9 mouse cellular contexts compared by ENCODE assay signal in the genomic region with DNA sequence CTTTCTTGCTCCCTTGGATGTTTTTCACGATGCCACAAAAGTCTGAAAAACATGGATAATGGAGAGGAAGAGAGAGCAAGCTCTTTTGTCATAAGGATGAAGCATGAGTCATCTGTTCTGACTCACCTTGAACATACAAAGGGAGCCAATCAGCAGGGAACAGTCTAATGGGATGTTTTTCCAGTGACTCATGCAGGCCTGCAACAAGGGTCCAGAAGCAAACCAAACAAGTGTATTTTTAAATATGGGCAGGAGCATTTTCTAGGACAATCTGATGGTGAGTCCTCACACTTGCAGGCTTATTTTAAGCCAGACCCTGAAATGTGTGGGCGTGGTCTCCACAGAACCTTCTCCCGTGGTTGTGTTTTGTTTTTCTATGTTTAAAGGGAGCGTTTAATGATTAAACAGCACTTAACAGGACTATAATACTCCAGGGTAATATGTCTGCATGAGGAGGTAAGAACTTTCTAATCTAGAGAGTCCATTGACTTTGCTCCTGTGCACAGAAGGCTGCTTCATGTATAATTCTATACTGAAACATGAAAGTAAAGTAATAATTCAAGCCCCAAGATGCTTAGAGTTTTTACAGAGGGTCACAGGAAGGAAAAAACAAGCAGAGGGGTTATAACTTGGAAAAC.
A peak's percentile ranks its signal among the peaks of the same experiment; 100 is the strongest.
DNase-seq lines count a peak whose midpoint lies in the region; ATAC-seq and TF ChIP-seq lines count a peak whose summit lies in the region.
"Had no signal": no experiment of that assay in that cellular context is flagged by ENCODE, and none has a peak within 500 bp of the region (broad histone marks: within the 10 kb centered on the region; RNA-seq: fewer than 3 reads in every experiment).

No protein-coding gene starts in this region.

- no peaks in the 10 kb centered on the region for H3K4me1 ChIP-seq in MEL (ENCODE audit: control insufficient read depth in 1 of 2, insufficient read depth in 2 of 2, low read length in 2 of 2)
- H3K4me1 ChIP-seq in heart, embryonic 14.5 days (ENCODE audit: control insufficient read depth in 2 of 2, insufficient read depth in 2 of 2, low read length in 2 of 2): peaks cover 4 to 11% of the 10 kb centered on the region in 2 experiments
- H3K4me1 ChIP-seq in hindbrain, embryonic 13.5 days (replicated peaks): peaks cover 4% of the 10 kb centered on the region; the same call in 1 of the 2 replicates

- H3K9me3 ChIP-seq in MEL (replicated peaks; ENCODE audit: insufficient read depth, low read length): no peaks in the 10 kb centered on the region
- H3K9me3 ChIP-seq in heart, embryonic 14.5 days (ENCODE audit: control insufficient read depth, low read length): no peaks in the 10 kb centered on the region
- no peaks in the 10 kb centered on the region for H3K9me3 ChIP-seq in hindbrain, embryonic 13.5 days

- TF ChIP-seq EP300 in MEL (IDR thresholded peaks at IDR 0.05; ENCODE audit: low read depth in 1 of 2, low read length in 2 of 2): no peak

- TF ChIP-seq CTCF in MEL (IDR thresholded peaks at IDR 0.05 in 2 of 3, conservative IDR thresholded peaks at IDR 0.05 in 1 of 3; ENCODE audit: control insufficient read depth in 1 of 3, insufficient read depth in 1 of 3, low read depth in 2 of 3, low read length in 3 of 3, poor library complexity in 1 of 3, severe bottlenecking in 1 of 3): no peak

- H3K27me3 ChIP-seq in MEL (ENCODE audit: control insufficient read depth in 1 of 2, insufficient read depth in 2 of 2, low read length in 2 of 2): no peaks in the 10 kb centered on the region
- no peaks in the 10 kb centered on the region for H3K27me3 ChIP-seq in heart, embryonic 14.5 days (ENCODE audit: control insufficient read depth, insufficient read depth, low read length)
- no peaks in the 10 kb centered on the region for H3K27me3 ChIP-seq in hindbrain, embryonic 13.5 days

- no peak for TF ChIP-seq POLR2A in MEL (IDR thresholded peaks at IDR 0.05; ENCODE audit: control insufficient read depth in 1 of 2, insufficient read depth in 1 of 2, low read depth in 1 of 2, low read length in 2 of 2, poor library complexity in 1 of 2)

- DNase-seq in adrenal gland, adult 2 months: peak; percentile 61
- DNase-seq in adrenal gland, postnatal 4 days (ENCODE audit: low spot score in 2 of 2): no peak
- DNase-seq in MEL (ENCODE audit: low read depth, low spot score): peak; percentile 16
- peak; percentile 26 to 83 for DNase-seq in left cerebral cortex, postnatal 25 days (ENCODE audit: low spot score in 2 of 2)
- DNase-seq in spleen, postnatal 10 days (ENCODE audit: low spot score in 2 of 2): no peak
- DNase-seq in spleen, postnatal 36 days (ENCODE audit: low spot score in 2 of 2): no peak
- DNase-seq: midbrain, embryonic 14.5 days had no signal

- H3K79me2 ChIP-seq in MEL (ENCODE audit: control insufficient read depth, insufficient read depth, low read length, poor library complexity): no peaks in the 10 kb centered on the region

- no peak for TF ChIP-seq RAD21 in MEL (IDR thresholded peaks at IDR 0.05; ENCODE audit: low read depth, low read length)

- peak overlapping the region; percentile 17; the same call in 1 of the 2 replicates for H3K4me2 ChIP-seq in heart, embryonic 14.5 days (ENCODE audit: low read length)
- H3K4me2 ChIP-seq in hindbrain, embryonic 13.5 days: no peak overlapping the region

- H3K27ac ChIP-seq in MEL (ENCODE audit: control insufficient read depth, low read depth, low read length): no peak overlapping the region
- H3K27ac ChIP-seq in heart, embryonic 14.5 days (replicated peaks in 1 of 2; ENCODE audit: control insufficient read depth in 1 of 2, insufficient read depth in 1 of 2, low read depth in 2 of 2, low read length in 2 of 2): peak overlapping the region; percentile 84 to 86
- H3K27ac ChIP-seq in hindbrain, embryonic 13.5 days: no peak overlapping the region

- H3K9ac ChIP-seq in MEL (ENCODE audit: control insufficient read depth, low read depth, low read length, poor library complexity, severe bottlenecking): no peak overlapping the region
- H3K9ac ChIP-seq in heart, embryonic 14.5 days (ENCODE audit: low read length): no peak overlapping the region
- no peak overlapping the region for H3K9ac ChIP-seq in hindbrain, embryonic 13.5 days

- peak; percentile 54; the same call in 1 of the 2 replicates for ATAC-seq in heart, embryonic 14.5 days (ENCODE audit: insufficient number of reproducible peaks, insufficient read depth, low FRiP score, low read depth)
- ATAC-seq in hindbrain, embryonic 13.5 days (ENCODE audit: low FRiP score): no peak

- WGBS in heart, embryonic 14.5 days: 16% methylated on average over 4 of the region's 4 CpGs
- WGBS in hindbrain, embryonic 13.5 days: 69% methylated on average over 4 of the region's 4 CpGs

- intact Hi-C loops in left cerebral cortex, postnatal 25 days (cut with DNase I): loop anchor here (2.0 kb wide), 1 partner anchor 35 kb away; no protein-coding TSS in a partner anchor

- no peak overlapping the region for H3K4me3 ChIP-seq in MEL (ENCODE audit: control insufficient read depth in 1 of 2, insufficient read depth in 1 of 2, low read depth in 2 of 2, low read length in 2 of 2)
- H3K4me3 ChIP-seq in heart, embryonic 14.5 days (ENCODE audit: control insufficient read depth in 1 of 2, insufficient read depth in 1 of 2, low read depth in 1 of 2, low read length in 2 of 2): no peak overlapping the region
- no peak overlapping the region for H3K4me3 ChIP-seq in hindbrain, embryonic 13.5 days

- peaks cover 0 to 3% of the 10 kb centered on the region in 2 experiments; a peak in 2 of 4 replicates for H3K36me3 ChIP-seq in MEL (ENCODE audit: control insufficient read depth in 1 of 2, insufficient read depth in 2 of 2, low read length in 2 of 2)
- no peaks in the 10 kb centered on the region for H3K36me3 ChIP-seq in heart, embryonic 14.5 days (ENCODE audit: control insufficient read depth, insufficient read depth, low read length)
- no peaks in the 10 kb centered on the region for H3K36me3 ChIP-seq in hindbrain, embryonic 13.5 days

TF ChIP-seq in MEL, 35 proteins besides CTCF, POLR2A, EP300 and RAD21:
- TF ChIP-seq ETS1 (IDR thresholded peaks at IDR 0.05; ENCODE audit: low read depth, low read length) (no peak), UBTF (IDR thresholded peaks at IDR 0.05; ENCODE audit: borderline replicate concordance, insufficient read depth, low read depth, low read length) (no peak), MAX (IDR thresholded peaks at IDR 0.05; ENCODE audit: low read length) (no peak), TCF12 (IDR thresholded peaks at IDR 0.05; ENCODE audit: low read depth, low read length) (no peak), MYB (IDR thresholded peaks at IDR 0.05; ENCODE audit: low read depth, low read length) (no peak), GABPA (IDR thresholded peaks at IDR 0.05; ENCODE audit: low read depth, low read length) (no peak), GATA1 (IDR thresholded peaks at IDR 0.05; ENCODE audit: low read depth, low read length) (no peak), E2F4 (IDR thresholded peaks at IDR 0.05; ENCODE audit: borderline replicate concordance, low read depth, low read length) (no peak), MEF2A (IDR thresholded peaks at IDR 0.05; ENCODE audit: extremely low read depth, insufficient replicate concordance, low read depth, low read length, poor library complexity, severe bottlenecking) (no peak), SMC3 (IDR thresholded peaks at IDR 0.05; ENCODE audit: low read depth, low read length) (no peak), SIN3A (IDR thresholded peaks at IDR 0.05; ENCODE audit: low read length) (no peak), POLR2AphosphoS2 (IDR thresholded peaks at IDR 0.05; ENCODE audit: low read length) (no peak)

Comparison
In these comparisons a context has a peak if more than half of its experiments do, and no peak if none do; other contexts are left out.
1. DNase-seq: peak in adrenal gland, adult 2 months (single experiment), MEL (single experiment) and left cerebral cortex, postnatal 25 days (2 of 2); none in adrenal gland, postnatal 4 days (0 of 2), spleen, postnatal 10 days (0 of 2) and spleen, postnatal 36 days (0 of 2).
2. H3K27ac ChIP-seq: peak in heart, embryonic 14.5 days (2 of 2); none in MEL (single experiment) and hindbrain, embryonic 13.5 days (single experiment).